Mouse (Mus musculus) G1E (cell line): Measurements from ENCODE around the gene Prox2.

Source experiments
- CTCF ChIP-seq: IDR thresholded peaks from 2 replicates; pipeline ENCODE4 v1.5.1; 2012; ENCODE audit warnings: low read depth, low read length, inconsistent platforms, mixed read lengths
- GATA1 ChIP-seq: IDR thresholded peaks from 2 replicates; pipeline ENCODE4 v1.6.1; 2012; ENCODE audit warnings: borderline replicate concordance, low read length, inconsistent platforms, mixed read lengths
- GATA2 ChIP-seq: IDR thresholded peaks from 2 replicates; pipeline ENCODE4 v1.6.1; 2012; ENCODE audit warnings: low read depth, low read length, inconsistent platforms, borderline replicate concordance
- POLR2AphosphoS5 ChIP-seq: IDR thresholded peaks from 2 replicates; pipeline ENCODE4 v1.6.1; 2012; ENCODE audit warnings: low read depth, low read length, inconsistent platforms; ENCODE audit not compliant: insufficient replicate concordance
- TAL1 ChIP-seq: conservative IDR thresholded peaks from 2 replicates; pipeline ENCODE4 v1.6.1; 2012; ENCODE audit warnings: low read depth, low read length, inconsistent platforms, mixed read lengths

- TF ChIP-seq CTCF (no peak), TAL1 (no peak), GATA1 (no peak), POLR2AphosphoS5 (no peak), GATA2 (no peak)
Observed at GRCm38 (mm10) chr12:85101001-85101400, 9.6 kb downstream of the Prox2 start.
